Mouse (Mus musculus) intestine, embryonic 15.5 days (tissue): ENCODE measurements around the gene Pigk. TPM values are rescaled to one million over a fixed set of nuclear protein-coding genes. Genes with fewer than 3 reads are reported as not detected.
"Not testable (repeated sequence)": the region's sequence is repeated elsewhere in the genome, so short reads cannot be mapped to it uniquely, and the experiment has no call there.

ENCODE experiments used
- ATAC-seq: fragments of 200-750 bp; cut with Nextera tagmentation; 2 replicates; pipeline ENCODE4 v1.8.0; 2017; ENCODE audit warnings: moderate TSS enrichment, moderate library complexity
- H3K27ac ChIP-seq: fragments of 300-500 bp; sonication (generic); 2 replicates; pipeline ENCODE4 v1.5.1; 2015; ENCODE audit warnings: mild to moderate bottlenecking, inconsistent platforms
- H3K27me3 ChIP-seq: fragments of 300-500 bp; sonication (generic); replicated peaks from 2 replicates; pipeline ENCODE4 v1.6.1; 2015; ENCODE audit warnings: inconsistent platforms
- H3K36me3 ChIP-seq: fragments of 300-500 bp; sonication (generic); 2 replicates; pipeline ENCODE4 v1.6.1; 2015; ENCODE audit warnings: inconsistent platforms
- H3K4me1 ChIP-seq: fragments of 300-500 bp; sonication (generic); replicated peaks from 2 replicates; pipeline ENCODE4 v1.6.1; 2015; ENCODE audit warnings: inconsistent platforms
- H3K4me2 ChIP-seq: fragments of 300-500 bp; sonication (generic); replicated peaks from 2 replicates; pipeline ENCODE4 v1.6.1; 2015; ENCODE audit warnings: mild to moderate bottlenecking, inconsistent platforms
- H3K4me3 ChIP-seq: fragments of 300-500 bp; sonication (generic); replicated peaks from 2 replicates; pipeline ENCODE4 v1.5.1; 2015; ENCODE audit warnings: inconsistent platforms
- H3K9ac ChIP-seq: fragments of 300-500 bp; sonication (generic); 2 replicates; pipeline ENCODE4 v1.6.1; 2015; ENCODE audit warnings: inconsistent platforms
- H3K9me3 ChIP-seq: fragments of 300-500 bp; sonication (generic); 2 replicates; pipeline ENCODE4 v1.6.1; 2016; ENCODE audit warnings: inconsistent platforms
- WGBS: fragments of 180-500 bp; shearing (Covaris S2); methylation state at CpG from one replicate; pipeline ENCODE4 v1.1.7; 2015; 5-methylcytosine and 5-hydroxymethylcytosine counted together
- polyA plus RNA-seq: library from polyadenylated mRNA; unstranded; fragments of >200 nt; fragmentation: Nextera tagmentation; extraction: Ambion mirVana; gene quantifications from 2 replicates; pipeline ENCODE4 v1.2.1, GENCODE M21; 2015

Pigk gene
- polyA plus RNA-seq, 1 experiment from 2014 or later: 36.6 TPM

DNA sequence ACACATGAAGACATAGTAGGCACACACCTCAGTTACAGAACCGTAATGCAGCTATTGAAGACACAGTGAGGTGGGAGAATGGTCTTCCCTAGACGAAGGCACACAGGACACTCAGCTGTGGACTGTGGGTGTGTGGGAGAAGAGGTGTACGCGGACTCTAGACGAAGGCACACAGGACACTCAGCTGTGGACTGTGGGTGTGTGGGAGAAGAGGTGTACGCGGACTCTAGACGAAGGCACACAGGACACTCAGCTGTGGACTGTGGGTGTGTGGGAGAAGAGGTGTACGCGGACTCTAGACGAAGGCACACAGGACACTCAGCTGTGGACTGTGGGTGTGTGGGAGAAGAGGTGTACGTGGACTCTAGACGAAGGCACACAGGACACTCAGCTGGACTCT is 70.5 kb downstream of the Pigk start:
- H3K9me3 ChIP-seq, H3K4me2 ChIP-seq, H3K4me1 ChIP-seq, H3K4me3 ChIP-seq, H3K36me3 ChIP-seq, ATAC-seq, H3K27me3 ChIP-seq, H3K27ac ChIP-seq, H3K9ac ChIP-seq: not testable (repeated sequence)
- 89% methylated on average over 8 of the region's 13 CpGs for WGBS

DNA sequence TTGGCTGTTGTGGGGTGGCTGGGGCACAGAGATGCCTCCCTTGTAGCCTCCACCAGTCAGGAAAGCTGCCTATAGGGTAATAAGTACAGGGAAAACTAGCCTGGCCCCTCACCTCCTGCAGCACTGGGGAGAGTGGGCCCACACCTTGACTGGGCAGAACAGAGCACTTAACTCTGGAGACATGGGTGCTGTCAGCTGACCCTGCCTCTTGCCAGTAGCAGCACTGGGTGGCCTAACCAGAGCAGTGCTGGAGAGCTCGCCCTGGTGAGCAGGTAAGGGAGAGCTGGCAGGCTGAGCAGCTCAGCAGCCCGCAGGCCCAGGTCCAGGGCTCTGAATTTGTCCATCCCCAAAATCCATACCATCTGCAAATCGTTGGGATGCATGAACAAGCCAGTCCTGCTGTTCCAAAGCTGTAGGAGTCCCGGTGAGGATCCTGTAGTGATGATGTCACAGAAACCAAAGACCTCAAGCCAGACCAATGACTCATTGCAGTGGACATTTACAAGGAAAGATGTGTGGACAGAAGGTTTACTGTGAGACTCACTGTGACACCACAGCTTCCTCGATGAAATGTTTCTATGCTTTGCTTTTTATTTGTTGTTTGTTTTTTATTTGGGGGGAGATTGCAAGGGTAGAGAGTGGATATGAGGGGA is 74.5 kb downstream of the Pigk start:
- H3K4me1 ChIP-seq, H3K4me2 ChIP-seq, ATAC-seq, H3K27ac ChIP-seq, H3K9ac ChIP-seq, H3K9me3 ChIP-seq, H3K4me3 ChIP-seq, H3K36me3 ChIP-seq, H3K27me3 ChIP-seq: not testable (repeated sequence)
- WGBS: 80% methylated on average over 5 of the region's 5 CpGs

DNA sequence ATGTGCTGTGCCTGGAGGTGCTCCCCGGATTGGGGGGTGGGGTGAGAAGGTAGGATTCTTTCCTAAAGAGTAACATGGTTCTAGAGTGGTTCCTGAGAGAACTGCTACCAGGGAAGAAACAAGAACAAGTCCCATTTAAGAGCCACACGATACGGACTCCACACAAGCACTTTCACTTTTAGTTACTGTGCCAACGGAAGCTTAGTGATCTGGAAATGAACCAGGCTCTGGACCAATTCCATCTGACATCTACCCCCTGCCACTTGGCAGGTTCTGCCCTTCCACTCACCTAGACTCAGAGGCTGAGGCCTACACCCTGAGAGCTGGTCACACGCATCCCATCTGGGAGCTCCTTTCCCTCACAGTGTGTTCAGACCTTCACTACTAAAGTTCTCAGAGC is 78.7 kb downstream of the Pigk start:
- no peak overlapping the region for H3K27ac ChIP-seq
- H3K9ac ChIP-seq: no peak overlapping the region
- no peak overlapping the region for H3K4me3 ChIP-seq
- WGBS: 89% methylated on average over 5 of the region's 5 CpGs
- no peak for ATAC-seq
- no peaks in the 10 kb centered on the region for H3K27me3 ChIP-seq
- no peak overlapping the region for H3K4me2 ChIP-seq
- H3K4me1 ChIP-seq: no peaks in the 10 kb centered on the region
- 0 out of 2 replicates have a peak, but pooled peaks cover 4% of the 10 kb centered on the region for H3K36me3 ChIP-seq
- no peaks in the 10 kb centered on the region for H3K9me3 ChIP-seq

DNA sequence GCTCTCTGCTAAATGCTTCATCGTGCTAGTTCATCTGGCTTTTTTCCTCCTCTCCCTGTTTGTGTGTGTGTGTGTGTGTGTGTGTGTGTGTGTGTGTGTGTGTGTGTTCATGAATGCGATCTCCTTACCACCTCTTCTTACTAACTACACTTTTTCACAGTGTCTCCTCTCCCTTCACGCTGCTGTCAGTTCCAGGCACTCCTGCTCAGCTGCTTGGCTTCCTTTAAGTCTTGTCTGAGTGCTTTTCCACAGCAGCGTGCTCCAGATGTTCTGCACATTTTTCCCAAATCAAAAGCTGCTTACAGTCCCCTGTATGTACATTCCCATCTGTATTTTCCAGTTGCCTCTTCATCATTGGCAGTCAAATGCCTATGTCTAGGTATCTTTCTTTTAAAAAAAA is 79.1 kb downstream of the Pigk start:
- H3K4me3 ChIP-seq: no peak overlapping the region
- 64% methylated on average over 4 of the region's 4 CpGs for whole genome bisulfite sequencing
- H3K9ac ChIP-seq: no peak overlapping the region
- no peak overlapping the region for H3K4me2 ChIP-seq
- H3K27ac ChIP-seq: no peak overlapping the region
- H3K9me3 ChIP-seq: no peaks in the 10 kb centered on the region
- H3K27me3 ChIP-seq: no peaks in the 10 kb centered on the region
- H3K36me3 ChIP-seq: 0 out of 2 replicates have a peak, but pooled peaks cover under 1% of the 10 kb centered on the region
- no peak for ATAC-seq
- no peaks in the 10 kb centered on the region for H3K4me1 ChIP-seq

DNA sequence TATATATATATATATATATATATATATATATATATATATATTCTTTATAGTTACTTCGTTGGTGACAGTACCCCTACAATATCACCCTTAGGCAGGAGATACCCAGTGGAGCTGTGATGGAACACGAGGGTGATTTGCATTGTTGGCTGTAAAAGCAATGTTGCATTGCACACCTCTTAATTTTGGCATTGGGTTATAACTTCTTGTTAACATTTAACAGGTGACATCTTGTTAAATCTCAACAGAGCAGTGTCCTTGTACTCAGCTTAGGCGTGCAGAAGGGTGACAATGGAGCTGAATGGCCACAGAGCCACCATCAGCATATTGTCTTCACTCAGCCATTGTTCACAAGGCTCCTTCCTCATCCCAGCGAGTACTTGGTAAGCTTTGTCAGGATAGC is 82.3 kb downstream of the Pigk start:
- WGBS: 85% methylated on average over 4 of the region's 4 CpGs
- H3K4me1 ChIP-seq: no peaks in the 10 kb centered on the region
- no peak overlapping the region for H3K4me3 ChIP-seq
- H3K27me3 ChIP-seq: no peaks in the 10 kb centered on the region
- H3K9me3 ChIP-seq: no peaks in the 10 kb centered on the region
- no peak overlapping the region for H3K27ac ChIP-seq
- H3K36me3 ChIP-seq: no peaks in the 10 kb centered on the region
- no peak overlapping the region for H3K9ac ChIP-seq
- H3K4me2 ChIP-seq: no peak overlapping the region
- no peak for ATAC-seq

DNA sequence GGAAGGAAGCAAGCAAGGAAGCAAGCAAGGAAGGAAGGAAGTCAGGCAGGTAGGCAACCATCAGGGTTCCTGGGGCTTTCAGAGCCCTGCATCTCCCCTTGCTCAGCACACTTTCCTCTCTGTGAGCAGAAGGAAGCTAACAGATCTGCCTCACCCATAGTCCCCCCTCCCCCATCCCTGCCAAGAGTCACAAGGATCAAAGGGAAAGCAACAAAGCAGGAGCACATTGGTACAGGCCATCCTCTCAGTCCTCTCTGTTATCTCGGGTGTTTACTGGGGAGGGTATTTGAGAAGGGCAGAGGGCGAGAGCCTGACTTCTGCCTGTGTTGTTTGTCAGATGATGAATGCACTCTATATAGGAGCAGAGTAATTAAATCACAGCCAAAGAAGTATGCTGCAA is 83.5 kb downstream of the Pigk start:
- Histone ChIP-seq H3K4me3 (no peak overlapping the region), H3K27me3 (no peaks in the 10 kb centered on the region), H3K4me2 (no peak overlapping the region), H3K27ac (no peak overlapping the region), H3K4me1 (no peaks in the 10 kb centered on the region), H3K36me3 (no peaks in the 10 kb centered on the region), H3K9ac (no peak overlapping the region), H3K9me3 (no peaks in the 10 kb centered on the region)
- WGBS: 21% methylated on average over 2 of the region's 2 CpGs
- ATAC-seq: no peak

DNA sequence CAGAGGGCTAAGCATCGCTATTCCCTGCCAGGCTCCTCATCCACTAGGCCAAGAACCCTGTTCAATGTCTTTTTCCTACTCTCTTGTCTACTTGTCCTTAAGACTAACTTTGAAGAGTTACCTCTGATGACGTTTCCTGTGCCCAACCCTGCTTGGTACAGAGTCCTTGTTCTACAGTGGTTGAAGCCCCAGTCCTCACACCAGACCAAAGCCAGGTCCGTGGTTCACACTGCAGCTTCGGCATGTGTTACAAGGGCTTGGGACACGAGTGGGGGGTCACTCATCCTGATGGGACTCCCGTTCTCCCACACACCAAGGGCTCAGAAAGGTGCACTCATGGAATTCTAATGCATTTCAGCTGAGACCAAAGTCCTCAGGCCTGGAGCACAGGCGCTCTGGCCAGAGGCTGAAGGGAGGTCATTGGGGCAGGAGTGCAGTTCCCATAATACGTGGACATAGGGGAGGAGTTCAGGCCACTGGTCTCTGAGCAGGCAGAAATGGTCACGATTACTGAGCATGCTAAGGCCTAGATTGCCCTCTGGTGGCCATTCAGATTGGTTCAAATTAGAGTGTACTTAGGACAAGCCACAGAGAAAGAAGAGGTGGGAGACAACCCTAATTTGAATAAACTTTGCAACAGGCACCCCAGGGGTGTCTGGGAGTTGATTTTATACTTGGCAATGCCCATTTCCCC is 86.0 kb downstream of the Pigk start:
- no peaks in the 10 kb centered on the region for H3K4me1 ChIP-seq
- H3K36me3 ChIP-seq: no peaks in the 10 kb centered on the region
- H3K27ac ChIP-seq: no peak overlapping the region
- no peak overlapping the region for H3K9ac ChIP-seq
- no peak overlapping the region for H3K4me2 ChIP-seq
- WGBS: 79% methylated on average over 9 of the region's 9 CpGs
- H3K27me3 ChIP-seq: no peaks in the 10 kb centered on the region
- H3K9me3 ChIP-seq: no peaks in the 10 kb centered on the region
- ATAC-seq: no peak
- H3K4me3 ChIP-seq: no peak overlapping the region

DNA sequence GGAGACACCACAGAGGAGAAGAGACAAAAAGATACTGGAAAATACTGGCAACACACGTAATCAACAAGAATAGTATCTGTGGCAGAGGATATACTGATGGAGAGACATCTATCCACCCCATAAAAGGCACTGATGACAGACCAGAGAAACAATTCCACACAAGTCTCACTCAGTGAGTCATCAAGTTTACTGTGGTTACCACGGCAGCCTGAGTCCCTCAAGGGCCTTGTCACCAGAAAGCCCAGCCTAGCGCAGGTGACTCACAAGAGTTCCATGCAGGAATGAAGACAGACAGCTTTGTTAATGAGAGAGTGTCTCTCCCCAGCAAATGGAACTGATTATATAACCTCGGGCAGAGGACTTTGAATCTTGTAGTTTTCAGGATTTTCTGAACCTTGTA is 100.0 kb downstream of the Pigk start:
- Histone ChIP-seq H3K4me2 (no peak overlapping the region), H3K27me3 (no peaks in the 10 kb centered on the region), H3K4me1 (no peaks in the 10 kb centered on the region), H3K27ac (no peak overlapping the region), H3K36me3 (no peaks in the 10 kb centered on the region), H3K9ac (no peak overlapping the region), H3K4me3 (no peak overlapping the region), H3K9me3 (no peaks in the 10 kb centered on the region)
- 64% methylated on average over 4 of the region's 4 CpGs for WGBS
- no peak for ATAC-seq

DNA sequence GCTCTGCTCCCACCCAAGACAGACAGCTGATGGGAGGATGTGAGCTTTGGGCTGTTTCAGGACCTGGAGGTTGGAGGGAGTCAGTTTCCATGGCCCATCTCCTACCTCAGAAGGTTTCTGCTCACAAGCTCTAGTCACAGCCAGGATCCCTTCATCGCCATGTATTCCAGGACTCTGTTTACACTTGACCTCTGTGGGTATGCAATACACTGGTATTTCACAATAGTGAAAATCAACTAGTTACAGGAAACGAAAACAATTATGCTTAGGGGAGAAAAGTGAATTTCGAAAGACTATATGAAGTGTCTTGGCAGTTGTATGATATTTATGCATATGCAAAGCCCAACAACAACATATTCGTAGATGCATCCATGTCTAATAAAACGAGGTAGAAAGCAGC is 101.2 kb downstream of the Pigk start:
- Histone ChIP-seq H3K4me2 (no peak overlapping the region), H3K4me3 (no peak overlapping the region), H3K4me1 (no peaks in the 10 kb centered on the region), H3K36me3 (no peaks in the 10 kb centered on the region), H3K27ac (no peak overlapping the region), H3K9me3 (no peaks in the 10 kb centered on the region), H3K9ac (no peak overlapping the region), H3K27me3 (no peaks in the 10 kb centered on the region)
- 80% methylated on average over 5 of the region's 5 CpGs for WGBS
- ATAC-seq: no peak

DNA sequence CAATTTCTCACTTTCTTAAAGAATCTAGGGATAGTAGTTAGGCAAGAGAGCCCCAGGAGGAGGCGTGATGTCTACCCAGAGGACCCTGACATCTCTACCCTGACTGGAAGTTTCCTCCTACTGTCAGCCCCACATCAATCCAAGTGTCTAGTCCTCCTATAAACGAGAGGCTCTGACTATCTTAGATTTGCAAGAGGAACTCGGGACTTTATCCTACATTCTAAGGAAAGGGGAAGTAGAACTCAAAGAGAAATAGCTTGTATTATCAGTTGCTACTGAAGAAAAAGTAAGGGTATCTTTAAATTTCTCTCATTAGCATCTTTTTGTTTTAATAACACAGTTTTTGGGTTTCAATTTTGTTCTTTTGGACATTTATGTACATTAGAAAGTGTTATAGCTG is 106.5 kb downstream of the Pigk start:
- ATAC-seq: no peak
- H3K4me2 ChIP-seq: no peak overlapping the region
- H3K4me1 ChIP-seq: no peaks in the 10 kb centered on the region
- WGBS: 79% methylated on average over 3 of the region's 3 CpGs
- H3K27ac ChIP-seq: no peak overlapping the region
- no peak overlapping the region for H3K4me3 ChIP-seq
- H3K27me3 ChIP-seq: no peaks in the 10 kb centered on the region
- no peaks in the 10 kb centered on the region for H3K36me3 ChIP-seq
- H3K9me3 ChIP-seq: no peaks in the 10 kb centered on the region
- H3K9ac ChIP-seq: no peak overlapping the region

DNA sequence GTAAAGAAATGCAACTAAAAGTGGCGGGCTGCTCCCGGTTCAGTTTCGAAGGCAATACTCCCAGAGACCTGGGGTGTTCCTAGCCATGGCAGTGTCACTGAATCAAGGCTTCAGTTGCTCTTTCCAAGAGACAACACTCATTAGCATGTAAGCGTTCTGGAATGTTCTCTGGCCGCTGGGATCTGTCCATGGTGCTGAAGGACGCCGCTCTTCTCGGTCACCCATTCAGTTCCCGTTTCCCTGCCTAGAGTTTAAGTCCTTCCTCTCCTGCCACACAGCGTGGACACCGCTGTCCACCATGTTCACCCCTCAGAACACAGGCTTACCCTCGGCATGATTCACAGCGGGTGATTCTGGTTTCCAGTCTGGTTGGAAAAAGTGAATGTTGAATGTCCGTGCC is 107.3 kb downstream of the Pigk start:
- Histone ChIP-seq H3K9me3 (no peaks in the 10 kb centered on the region), H3K9ac (no peak overlapping the region), H3K4me1 (no peaks in the 10 kb centered on the region), H3K36me3 (no peaks in the 10 kb centered on the region), H3K27me3 (no peaks in the 10 kb centered on the region), H3K4me3 (no peak overlapping the region), H3K27ac (no peak overlapping the region), H3K4me2 (no peak overlapping the region)
- ATAC-seq: peak; percentile 51; the same call in 1 of the 2 replicates
- WGBS: 49% methylated on average over 14 of the region's 14 CpGs

DNA sequence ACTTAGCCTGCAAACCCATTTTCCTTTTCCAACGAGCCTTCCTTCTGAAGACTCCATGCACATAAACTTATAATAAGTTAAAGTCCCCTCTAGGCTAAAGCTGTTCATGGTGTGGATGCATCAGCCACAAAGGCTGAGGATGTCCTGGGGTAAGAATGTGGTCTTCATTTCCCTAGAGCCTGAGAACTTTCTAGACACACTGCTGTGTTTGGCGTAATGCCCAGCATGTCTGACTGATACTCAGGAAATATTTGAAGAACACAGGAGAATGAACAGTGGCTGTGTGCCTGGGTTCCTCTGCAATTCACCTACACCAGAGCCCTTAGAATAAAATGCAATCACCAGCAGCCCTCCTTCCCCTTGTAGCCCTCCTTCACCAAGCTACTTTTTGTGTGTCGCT is 117.5 kb downstream of the Pigk start:
- no peaks in the 10 kb centered on the region for H3K9me3 ChIP-seq
- WGBS: 69% methylated on average over 3 of the region's 3 CpGs

DNA sequence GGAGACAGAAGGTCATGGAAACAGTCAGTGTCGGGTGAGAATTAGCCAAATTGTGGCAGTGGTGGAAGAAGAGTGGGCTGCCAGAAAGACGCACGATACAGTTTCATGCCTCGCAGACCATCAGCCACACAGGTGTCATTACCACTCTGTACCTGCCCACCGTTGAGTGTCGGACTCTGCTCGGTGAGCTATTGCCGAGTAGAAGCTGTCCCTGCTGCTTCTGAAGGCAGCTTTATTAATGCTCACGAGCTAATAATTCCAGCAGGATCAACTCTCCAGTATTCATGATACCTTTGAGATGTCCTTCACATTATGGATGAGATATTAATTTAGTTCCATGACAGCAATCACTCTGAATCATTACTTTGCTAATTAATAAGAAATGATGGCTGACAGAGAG is 118.1 kb downstream of the Pigk start:
- H3K4me1 ChIP-seq: no peaks in the 10 kb centered on the region
- H3K4me3 ChIP-seq: no peak overlapping the region
- no peaks in the 10 kb centered on the region for H3K36me3 ChIP-seq
- H3K4me2 ChIP-seq: no peak overlapping the region
- H3K27me3 ChIP-seq: no peaks in the 10 kb centered on the region
- 89% methylated on average over 9 of the region's 9 CpGs for WGBS
- no peak overlapping the region for H3K27ac ChIP-seq
- H3K9me3 ChIP-seq: no peaks in the 10 kb centered on the region
- H3K9ac ChIP-seq: no peak overlapping the region
- no peak for ATAC-seq

More for the DNA sequence above, 117.5 kb downstream of the Pigk start:
- H3K27me3 ChIP-seq: no peaks in the 10 kb centered on the region
- H3K4me3 ChIP-seq: no peak overlapping the region
- H3K36me3 ChIP-seq: no peaks in the 10 kb centered on the region
- no peak overlapping the region for H3K27ac ChIP-seq
- H3K4me2 ChIP-seq: no peak overlapping the region
- no peaks in the 10 kb centered on the region for H3K4me1 ChIP-seq
- H3K9ac ChIP-seq: no peak overlapping the region
- ATAC-seq: no peak
